Mouse (Mus musculus) bone marrow macrophage, adult 2 months (primary cell): Measurements from ENCODE around the gene Tenm4. TPM values are rescaled to one million over a fixed set of nuclear protein-coding genes. Genes with fewer than 3 reads are reported as not detected.

Source experiments
- H3K27ac ChIP-seq: 2 replicates; pipeline ENCODE4 v1.5.1; 2012; ENCODE audit warnings: low read depth, low read length; ENCODE audit not compliant: insufficient read depth
- H3K4me1 ChIP-seq: 2 replicates; pipeline ENCODE4 v1.6.1; 2012; ENCODE audit warnings: low read length; ENCODE audit not compliant: control insufficient read depth, insufficient read depth
- H3K4me3 ChIP-seq: 2 replicates; pipeline ENCODE4 v1.5.1; 2012; ENCODE audit warnings: mild to moderate bottlenecking, low read length, moderate library complexity; ENCODE audit not compliant: insufficient read depth
- CTCF ChIP-seq: IDR thresholded peaks from 2 replicates; pipeline ENCODE4 v1.5.1; 2012; ENCODE audit warnings: low read depth, mild to moderate bottlenecking, low read length, moderate library complexity
- POLR2A ChIP-seq: IDR thresholded peaks from 2 replicates; pipeline ENCODE4 v1.6.1; 2012; ENCODE audit warnings: mild to moderate bottlenecking, low read depth, low read length, borderline replicate concordance
- polyA plus RNA-seq: library from polyadenylated mRNA; stranded (reverse); fragments of >200 nt; gene quantifications from 2 replicates; pipeline ENCODE4 v1.2.4, GENCODE M21; 2012; ENCODE audit not compliant: missing spikeins, insufficient read depth, insufficient read length

The Tenm4 gene
- polyA plus RNA-seq, 1 experiment: not detected

DNA sequence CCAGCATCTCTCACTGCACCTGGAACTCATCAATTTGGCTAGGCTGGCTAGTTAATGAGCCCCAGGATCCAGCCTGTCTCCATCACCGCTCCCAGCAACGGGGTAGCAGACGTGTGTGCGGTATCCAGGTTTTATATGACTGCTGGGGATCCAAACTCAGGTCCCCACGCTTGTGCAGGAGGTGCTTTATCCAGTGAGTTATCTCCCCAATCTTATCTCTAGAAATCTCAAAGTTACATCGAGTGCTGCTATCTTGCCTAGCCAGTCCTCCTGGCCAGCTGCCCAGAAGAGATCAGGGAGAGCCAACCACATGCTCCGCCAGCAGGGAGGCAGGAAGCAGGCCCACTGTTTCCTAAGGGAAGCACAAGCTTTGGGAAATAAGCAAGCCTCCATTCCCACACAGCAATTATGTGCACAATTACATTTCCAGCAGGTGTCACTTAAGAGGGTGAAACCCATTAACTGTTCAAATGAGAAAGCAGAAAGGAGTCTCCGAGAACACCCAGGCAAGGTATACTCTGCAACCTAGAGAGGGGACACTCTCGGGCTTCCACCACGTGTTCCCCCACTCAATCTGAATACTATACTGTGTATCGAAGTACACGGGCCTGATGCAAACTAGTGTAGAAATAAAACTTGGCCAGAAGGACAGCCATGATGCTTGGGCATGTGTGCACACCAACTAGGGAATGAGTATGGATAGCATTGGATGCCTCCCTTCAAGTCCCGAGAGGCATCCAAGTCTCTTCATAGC lies 246.4 kb downstream of the Tenm4 start:
- TF ChIP-seq CTCF (no peak), POLR2A (no peak)
- no peaks in the 10 kb centered on the region for H3K4me1 ChIP-seq
- no peak overlapping the region for H3K4me3 ChIP-seq
- no peak overlapping the region for H3K27ac ChIP-seq

GRCm38 (mm10) chr7:96418146-96418545 lies 247.1 kb downstream of the Tenm4 start:
- no peak overlapping the region for H3K4me3 ChIP-seq
- H3K27ac ChIP-seq: no peak overlapping the region
- TF ChIP-seq POLR2A (no peak), CTCF (no peak)
- no peaks in the 10 kb centered on the region for H3K4me1 ChIP-seq

DNA sequence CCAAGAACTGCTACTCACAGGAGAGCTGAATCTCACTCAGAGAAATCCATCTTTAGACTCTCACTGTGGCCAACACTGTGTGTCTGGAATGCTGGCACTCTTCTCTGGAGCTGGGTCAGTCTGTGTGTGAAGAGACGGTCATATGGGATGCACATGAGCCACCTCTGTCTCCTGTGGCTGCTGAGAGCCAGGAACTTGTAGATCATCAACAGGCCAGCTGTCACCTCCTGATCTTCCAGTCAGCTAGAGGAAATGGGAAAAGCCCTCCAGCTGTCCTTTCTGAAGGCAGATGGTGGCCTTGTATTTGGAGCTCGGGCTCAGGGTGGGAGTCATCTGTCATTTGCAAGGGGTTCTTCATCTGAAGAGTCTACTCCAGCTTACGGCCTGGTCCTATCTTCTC lies 249.0 kb downstream of the Tenm4 start:
- Histone ChIP-seq H3K27ac (no peak overlapping the region), H3K4me1 (no peaks in the 10 kb centered on the region), H3K4me3 (no peak overlapping the region)
- TF ChIP-seq POLR2A (no peak), CTCF (no peak)

DNA sequence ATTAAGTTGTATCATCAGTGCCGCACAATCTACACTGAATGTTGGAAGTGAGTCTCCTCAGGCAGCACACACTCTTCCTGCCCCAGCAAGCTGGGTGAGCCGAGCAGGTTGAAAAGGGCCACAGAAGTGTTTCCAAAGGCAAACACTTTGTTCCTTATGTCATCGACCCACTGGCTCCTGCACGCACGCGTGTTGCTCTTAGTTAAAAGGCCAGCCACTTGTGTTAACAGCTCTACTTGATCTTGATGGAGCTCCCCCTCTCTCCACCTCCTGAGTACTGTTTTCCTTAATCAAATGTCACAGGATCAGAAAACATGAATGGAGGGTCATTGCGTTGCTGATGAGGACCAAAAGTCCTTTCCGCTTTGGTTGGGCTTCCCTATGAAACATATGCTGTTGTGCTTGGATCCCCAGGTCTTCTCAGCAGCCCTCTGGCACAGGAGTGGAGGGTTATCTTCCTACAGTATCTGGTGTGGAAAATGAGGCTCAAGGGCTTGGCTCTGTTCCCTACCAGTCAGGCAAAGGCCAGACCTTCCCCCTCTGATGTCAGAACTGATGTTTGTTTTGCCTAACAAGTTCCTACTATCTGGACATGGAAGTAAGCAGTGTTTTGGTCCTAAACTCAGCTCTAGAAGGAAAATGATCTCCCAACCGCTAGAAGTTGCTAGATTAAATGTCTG lies 250.0 kb downstream of the Tenm4 start:
- H3K4me1 ChIP-seq: no peaks in the 10 kb centered on the region
- H3K27ac ChIP-seq: no peak overlapping the region
- no peak overlapping the region for H3K4me3 ChIP-seq
- TF ChIP-seq CTCF: no peak

GRCm38 (mm10) chr7:96426954-96427353 lies 255.9 kb downstream of the Tenm4 start:
- no peaks in the 10 kb centered on the region for H3K4me1 ChIP-seq
- TF ChIP-seq POLR2A: no peak
- H3K27ac ChIP-seq: no peak overlapping the region
- H3K4me3 ChIP-seq: no peak overlapping the region

DNA sequence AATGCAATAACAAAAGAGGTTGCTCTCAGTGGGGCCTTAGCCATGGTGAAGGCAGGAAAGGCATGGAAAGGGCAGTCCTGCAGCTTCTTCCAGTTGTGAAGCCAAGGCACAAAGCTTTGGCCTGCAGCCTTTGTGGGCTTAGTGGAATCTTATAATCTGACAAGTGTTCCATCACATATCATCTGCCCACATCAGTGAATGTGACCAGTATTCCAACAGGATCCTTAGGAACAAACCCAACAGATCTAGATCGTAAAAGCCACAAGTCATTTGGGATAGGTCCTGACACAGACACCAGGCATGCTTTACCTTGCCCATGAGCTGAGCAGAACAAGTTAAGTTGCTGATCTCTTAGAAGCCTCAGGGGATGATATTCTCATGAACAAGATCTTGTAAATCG lies 262.3 kb downstream of the Tenm4 start:
- no peak for TF ChIP-seq POLR2A
- no peak for TF ChIP-seq CTCF
- H3K4me1 ChIP-seq: no peaks in the 10 kb centered on the region
- no peak overlapping the region for H3K27ac ChIP-seq
- H3K4me3 ChIP-seq: no peak overlapping the region

- H3K4me1 ChIP-seq: no peaks in the 10 kb centered on the region
- H3K27ac ChIP-seq: no peak overlapping the region
- TF ChIP-seq CTCF (no peak), POLR2A (no peak)
- no peak overlapping the region for H3K4me3 ChIP-seq
These were observed 267.3 kb downstream of the Tenm4 start for GRCm38 (mm10) chr7:96438392-96438791.

- Histone ChIP-seq H3K4me3 (no peak overlapping the region), H3K4me1 (no peaks in the 10 kb centered on the region), H3K27ac (no peak overlapping the region)
- TF ChIP-seq CTCF: no peak
- no peak for TF ChIP-seq POLR2A
These were observed 269.2 kb downstream of the Tenm4 start for GRCm38 (mm10) chr7:96440161-96440707.

- TF ChIP-seq CTCF (no peak), POLR2A (no peak)
- Histone ChIP-seq H3K4me3 (no peak overlapping the region), H3K4me1 (no peaks in the 10 kb centered on the region), H3K27ac (no peak overlapping the region)
These were observed 274.7 kb downstream of the Tenm4 start for GRCm38 (mm10) chr7:96445771-96446170.

DNA sequence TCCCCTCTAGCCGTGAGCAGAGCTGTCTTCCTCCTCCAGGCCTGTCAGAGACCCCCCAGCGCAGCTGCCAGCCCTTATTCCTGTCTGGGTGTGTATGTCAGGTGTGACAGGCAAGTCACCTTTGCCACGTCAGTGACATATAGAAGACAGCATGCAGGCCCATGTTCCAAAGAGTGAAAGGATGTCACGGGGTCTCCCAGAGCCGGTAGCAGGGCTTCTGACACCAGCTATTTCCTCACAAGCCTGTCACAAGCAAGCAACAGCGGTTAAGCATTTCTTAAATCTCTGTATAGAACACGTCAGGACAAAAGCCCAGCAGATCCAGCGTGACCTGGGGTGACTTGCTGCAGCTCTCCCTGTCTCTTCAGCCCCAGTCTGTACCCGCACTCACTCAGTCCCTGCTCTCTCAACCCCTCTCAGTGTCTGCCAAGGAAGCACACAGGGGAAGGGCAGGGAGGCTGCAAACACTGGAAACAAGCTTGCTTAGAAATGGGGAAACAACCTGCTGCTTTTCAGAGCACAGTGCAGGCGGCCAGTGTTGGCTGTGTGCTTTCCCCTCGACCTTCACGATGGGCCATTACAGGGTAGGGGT lies 276.9 kb downstream of the Tenm4 start:
- TF ChIP-seq POLR2A (no peak), CTCF (no peak)
- no peak overlapping the region for H3K4me3 ChIP-seq
- no peaks in the 10 kb centered on the region for H3K4me1 ChIP-seq
- no peak overlapping the region for H3K27ac ChIP-seq
